Mouse (Mus musculus): ENCODE measurements at regions not wholly inside any gene's neighbourhood (a gene's known extent, or its start where the extent isn't known, plus 50 kb on each side); places are given as distances from the start of the nearest gene placed in this dataset.

- TF ChIP-seq CTCF (IDR thresholded peaks at IDR 0.05; ENCODE audit: extremely low read depth, insufficient read length, insufficient replicate concordance, low read depth, low read length) (no peak), POLR2A (IDR thresholded peaks at IDR 0.05; ENCODE audit: low read depth, low read length) (no peak)
These were observed 174.2 kb upstream of the Cxcr4 start for GRCm38 (mm10) chr1:128766193-128766893.

Measured in small intestine, adult 2 months (tissue).